Mouse (Mus musculus): ENCODE results near the gene Cdkl3.

The Cdkl3 gene

GRCm38 (mm10) chr11:52127169-52127568 is 123.1 kb downstream of the Cdkl3 start:
- DNase-seq: no peak

GRCm38 (mm10) chr11:52127760-52128159 is 123.7 kb downstream of the Cdkl3 start:
- DNase-seq: no peak

GRCm38 (mm10) chr11:52128316-52129061 is 124.5 kb downstream of the Cdkl3 start:
- no peak for DNase-seq

GRCm38 (mm10) chr11:52129171-52129570 is 125.2 kb downstream of the Cdkl3 start:
- DNase-seq: no peak

GRCm38 (mm10) chr11:52129621-52130450 is 125.8 kb downstream of the Cdkl3 start:
- no peak for DNase-seq

GRCm38 (mm10) chr11:52130451-52131068 is 126.5 kb downstream of the Cdkl3 start:
- no peak for DNase-seq
